Mouse (Mus musculus) E14TG2a.4 (cell line): Measurements from ENCODE around the gene Shmt2.

Experiments used
- CTCF ChIP-seq: conservative IDR thresholded peaks from 2 replicates; pipeline ENCODE4 v1.5.1; 2014; ENCODE audit warnings: low read length
- NANOG ChIP-seq: IDR thresholded peaks from 2 replicates; pipeline ENCODE4 v1.6.1; 2014; ENCODE audit warnings: borderline replicate concordance, low read length, mixed read lengths
- POU5F1 ChIP-seq: IDR thresholded peaks from 2 replicates; pipeline ENCODE4 v1.6.1; 2014; ENCODE audit warnings: low read length, borderline replicate concordance

DNA sequence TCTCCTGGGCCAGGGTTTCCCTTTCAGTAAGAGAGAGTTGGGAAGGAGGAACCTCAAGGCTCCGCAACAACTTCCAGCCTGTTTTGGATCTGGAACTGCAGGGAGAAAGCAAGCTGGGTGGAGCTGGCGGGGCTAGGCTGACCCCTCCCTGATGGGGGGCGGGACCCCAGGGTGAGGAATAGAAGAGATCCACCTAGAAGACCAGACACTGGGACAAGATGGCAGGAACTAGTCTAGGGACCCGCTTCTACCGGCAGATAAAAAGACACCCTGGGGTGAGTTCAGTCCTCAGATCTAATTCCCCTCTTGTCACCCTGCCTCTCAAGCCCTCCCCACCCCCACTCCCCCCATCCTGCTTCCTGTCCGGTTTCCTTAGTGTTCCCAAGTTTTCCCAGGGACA is 7.5 kb downstream of the Shmt2 start, which contains the start of gene Ndufa4l2:
- TF ChIP-seq CTCF (no peak), NANOG (no peak), POU5F1 (no peak)
